Mouse (Mus musculus) E14TG2a.4 (cell line): ENCODE results near the gene Tmem216.

Experiments used
- H3K27me3 ChIP-seq: 2 replicates; pipeline ENCODE4 v1.6.1; 2014; ENCODE audit warnings: low read length, control low read depth; ENCODE audit not compliant: insufficient read depth
- H3K36me3 ChIP-seq: 2 replicates; pipeline ENCODE4 v1.6.1; 2014; ENCODE audit warnings: low read length, control low read depth; ENCODE audit not compliant: insufficient read depth
- H3K4me1 ChIP-seq: replicated peaks from 2 replicates; pipeline ENCODE4 v1.6.1; 2014; ENCODE audit warnings: low read depth, low read length, control low read depth
- H3K4me3 ChIP-seq: replicated peaks from 2 replicates; pipeline ENCODE4 v1.5.1; 2014; ENCODE audit warnings: mild to moderate bottlenecking, low read length
- H3K9me3 ChIP-seq: 2 replicates; pipeline ENCODE4 v1.6.1; 2014; ENCODE audit warnings: low read length, control low read depth
- CTCF ChIP-seq: conservative IDR thresholded peaks from 2 replicates; pipeline ENCODE4 v1.5.1; 2014; ENCODE audit warnings: low read length
- NANOG ChIP-seq: IDR thresholded peaks from 2 replicates; pipeline ENCODE4 v1.6.1; 2014; ENCODE audit warnings: borderline replicate concordance, low read length, mixed read lengths
- POU5F1 ChIP-seq: IDR thresholded peaks from 2 replicates; pipeline ENCODE4 v1.6.1; 2014; ENCODE audit warnings: low read length, borderline replicate concordance

The Tmem216 gene

GRCm38 (mm10) chr19:10523483-10524080, 32.5 kb downstream of the Tmem216 start:
- Histone ChIP-seq H3K4me1 (peaks cover 31% of the 10 kb centered on the region), H3K9me3 (no peaks in the 10 kb centered on the region), H3K36me3 (peaks cover 33% of the 10 kb centered on the region), H3K27me3 (no peaks in the 10 kb centered on the region), H3K4me3 (peak overlapping the region; percentile 95; the same call in 1 of the 2 replicates)
- no peak for TF ChIP-seq CTCF
- TF ChIP-seq POU5F1: no peak
- no peak for TF ChIP-seq NANOG

GRCm38 (mm10) chr19:10521926-10522325, 34.1 kb downstream of the Tmem216 start:
- H3K4me1 ChIP-seq: peaks cover 25% of the 10 kb centered on the region
- peaks cover 30% of the 10 kb centered on the region for H3K36me3 ChIP-seq
- no peaks in the 10 kb centered on the region for H3K9me3 ChIP-seq
- no peak for TF ChIP-seq CTCF
- H3K27me3 ChIP-seq: no peaks in the 10 kb centered on the region
- no peak overlapping the region for H3K4me3 ChIP-seq

- TF ChIP-seq POU5F1 (no peak), NANOG (no peak), CTCF (peak; percentile 34)
- Histone ChIP-seq H3K9me3 (no peaks in the 10 kb centered on the region), H3K4me1 (peaks cover 13% of the 10 kb centered on the region), H3K4me3 (no peak overlapping the region), H3K27me3 (no peaks in the 10 kb centered on the region), H3K36me3 (peaks cover 37% of the 10 kb centered on the region)
Observed at GRCm38 (mm10) chr19:10520355-10520754, 35.7 kb downstream of the Tmem216 start.

- Histone ChIP-seq H3K9me3 (no peaks in the 10 kb centered on the region), H3K36me3 (peaks cover 66% of the 10 kb centered on the region), H3K4me3 (no peak overlapping the region), H3K27me3 (no peaks in the 10 kb centered on the region), H3K4me1 (no peaks in the 10 kb centered on the region)
- TF ChIP-seq CTCF: no peak
- TF ChIP-seq NANOG: no peak
- no peak for TF ChIP-seq POU5F1
Observed at GRCm38 (mm10) chr19:10510759-10511330, 45.2 kb downstream of the Tmem216 start.

GRCm38 (mm10) chr19:10502571-10502970, 53.5 kb downstream of the Tmem216 start:
- Histone ChIP-seq H3K27me3 (no peaks in the 10 kb centered on the region), H3K36me3 (peaks cover 76% of the 10 kb centered on the region), H3K4me3 (no peak overlapping the region), H3K4me1 (peaks cover 15% of the 10 kb centered on the region), H3K9me3 (no peaks in the 10 kb centered on the region)
- no peak for TF ChIP-seq POU5F1
- peak; percentile 96 for TF ChIP-seq CTCF
- TF ChIP-seq NANOG: no peak

GRCm38 (mm10) chr19:10500581-10500980, 55.5 kb downstream of the Tmem216 start:
- H3K4me1 ChIP-seq: peaks cover 19% of the 10 kb centered on the region
- TF ChIP-seq NANOG: no peak
- TF ChIP-seq POU5F1: no peak
- TF ChIP-seq CTCF: no peak
- peaks cover 7% of the 10 kb centered on the region; the same call in 1 of the 2 replicates for H3K27me3 ChIP-seq
- no peaks in the 10 kb centered on the region for H3K9me3 ChIP-seq
- H3K36me3 ChIP-seq: peaks cover 59% of the 10 kb centered on the region
- H3K4me3 ChIP-seq: no peak overlapping the region

GRCm38 (mm10) chr19:10497512-10498160, 58.4 kb downstream of the Tmem216 start:
- Histone ChIP-seq H3K27me3 (peaks cover 13% of the 10 kb centered on the region; the same call in 1 of the 2 replicates), H3K36me3 (peaks cover 38% of the 10 kb centered on the region), H3K9me3 (no peaks in the 10 kb centered on the region), H3K4me1 (peaks cover 19% of the 10 kb centered on the region), H3K4me3 (no peak overlapping the region)
- TF ChIP-seq CTCF (no peak), POU5F1 (no peak), NANOG (no peak)

- TF ChIP-seq NANOG (no peak), CTCF (no peak), POU5F1 (no peak)
- H3K4me1 ChIP-seq: peaks cover 17% of the 10 kb centered on the region
- peaks cover 32% of the 10 kb centered on the region for H3K36me3 ChIP-seq
- H3K9me3 ChIP-seq: no peaks in the 10 kb centered on the region
- no peak overlapping the region for H3K4me3 ChIP-seq
- peaks cover 19% of the 10 kb centered on the region for H3K27me3 ChIP-seq
Observed at GRCm38 (mm10) chr19:10496976-10497375, 59.1 kb downstream of the Tmem216 start.
